Mouse (Mus musculus): Measurements from ENCODE around the gene Jpt2.
A peak's percentile ranks its signal among the peaks of the same experiment; 100 is the strongest.
"Not testable (repeated sequence)": the region's sequence is repeated elsewhere in the genome, so short reads cannot be mapped to it uniquely, and the experiment has no call there.

Gene Jpt2

GRCm38 (mm10) chr17:24960135-24960851 lies at the start of gene Jpt2:
Jpt2 (minus strand) TSS chr17:24960689.
- peak; percentile 99 for DNase-seq

DNA sequence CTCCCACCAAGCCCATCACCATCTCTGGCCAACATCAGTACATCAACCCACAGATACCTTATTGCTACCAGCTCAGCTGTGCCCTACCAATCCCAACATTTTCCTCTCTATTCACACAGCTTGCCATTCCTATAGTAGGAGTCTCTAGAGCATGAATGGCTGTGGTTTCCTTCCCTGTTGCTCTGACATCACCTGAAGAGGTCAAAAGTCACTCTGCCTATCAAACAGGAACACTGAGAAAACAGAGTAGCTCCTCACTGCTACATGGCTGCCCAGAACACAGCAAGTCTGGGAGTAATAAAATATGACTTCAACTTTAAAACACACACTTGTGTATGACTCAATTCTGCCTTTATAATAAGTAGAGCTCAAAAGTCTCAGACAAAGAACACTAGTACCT lies 47.0 kb upstream of the Jpt2 start:
- no peak for DNase-seq

- no peak for DNase-seq
Measured at GRCm38 (mm10) chr17:25005102-25005501, 44.6 kb upstream of the Jpt2 start.

- no peak for DNase-seq
Measured at GRCm38 (mm10) chr17:24994721-24995120, 34.2 kb upstream of the Jpt2 start.

DNA sequence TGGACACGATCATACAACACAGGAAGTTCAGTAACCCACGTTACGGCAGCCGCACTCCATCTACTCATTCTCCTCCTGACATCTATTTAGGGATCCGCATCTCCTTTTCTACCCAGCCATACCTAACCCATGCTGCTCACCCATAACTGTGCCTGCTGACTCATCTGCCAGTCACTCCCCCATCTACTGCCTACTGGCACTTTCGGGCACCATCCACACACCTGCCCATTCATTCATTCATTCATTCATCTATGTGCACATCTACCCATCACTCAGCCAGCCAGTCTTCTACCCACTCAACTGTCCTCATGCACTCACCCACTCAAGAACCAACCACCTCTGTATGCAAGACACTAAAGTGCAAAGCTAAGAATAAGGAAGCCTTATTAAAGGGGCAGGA lies 26.7 kb upstream of the Jpt2 start:
- DNase-seq = no peak

DNA sequence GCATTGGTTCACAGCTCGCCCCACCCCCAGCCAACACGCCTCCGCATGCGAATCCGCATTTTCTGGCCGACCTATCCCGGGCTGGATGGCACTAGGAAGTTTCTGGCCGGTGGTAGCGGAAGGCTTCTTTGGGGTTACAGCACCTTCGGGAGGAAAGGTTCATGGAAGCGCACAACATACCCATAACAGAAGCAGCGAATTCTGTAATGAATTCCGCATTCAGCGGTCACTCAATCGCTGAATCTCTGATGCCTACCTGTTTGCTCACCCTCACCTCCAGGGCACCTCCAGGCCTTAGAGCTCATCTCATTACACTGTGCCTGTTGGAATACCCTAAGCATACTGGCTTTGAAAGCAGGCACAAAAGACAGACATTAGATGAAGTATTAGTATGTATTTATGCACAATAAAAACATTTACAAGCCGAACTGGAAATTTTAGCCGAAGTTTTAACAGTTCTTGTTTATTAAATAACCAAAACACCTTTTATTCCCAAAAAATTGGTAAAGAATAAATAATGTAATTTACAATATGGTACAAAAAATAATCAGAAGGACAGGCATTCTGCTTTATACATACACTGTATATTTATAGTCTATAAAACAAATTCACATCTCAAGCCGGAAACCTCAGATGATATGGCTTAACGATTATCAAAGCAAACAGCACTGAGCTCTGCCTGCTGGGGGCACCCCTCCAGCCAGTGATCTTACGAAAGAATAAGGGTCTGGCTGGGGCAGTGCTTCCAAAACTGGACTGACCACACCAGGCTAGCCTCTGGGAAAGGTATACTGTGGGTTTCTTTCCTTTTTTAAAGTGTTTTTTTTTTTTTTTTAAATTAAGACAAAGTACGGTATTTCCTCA lies 595 bp upstream of the Jpt2 start:
- DNase-seq = no peak

DNA sequence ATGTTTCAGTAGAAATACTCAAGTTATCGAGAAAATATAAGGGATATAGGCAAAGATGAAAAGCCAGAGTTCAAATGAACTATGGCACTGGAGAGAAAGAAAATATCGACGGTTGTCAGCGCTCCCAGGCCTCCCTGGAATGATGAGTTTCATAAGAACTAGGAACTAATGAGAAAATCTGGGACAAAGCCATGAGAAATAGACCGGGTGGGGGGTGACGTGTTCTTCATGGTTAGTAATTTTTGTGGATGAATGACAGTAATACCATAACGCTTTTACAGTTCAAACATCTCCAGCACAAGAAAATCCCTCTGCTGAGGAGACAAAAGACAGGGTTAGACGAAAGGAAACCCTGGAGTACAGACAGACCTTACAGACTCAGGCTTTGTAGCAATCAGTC lies 1.1 kb downstream of the Jpt2 start:
- no peak for DNase-seq

DNA sequence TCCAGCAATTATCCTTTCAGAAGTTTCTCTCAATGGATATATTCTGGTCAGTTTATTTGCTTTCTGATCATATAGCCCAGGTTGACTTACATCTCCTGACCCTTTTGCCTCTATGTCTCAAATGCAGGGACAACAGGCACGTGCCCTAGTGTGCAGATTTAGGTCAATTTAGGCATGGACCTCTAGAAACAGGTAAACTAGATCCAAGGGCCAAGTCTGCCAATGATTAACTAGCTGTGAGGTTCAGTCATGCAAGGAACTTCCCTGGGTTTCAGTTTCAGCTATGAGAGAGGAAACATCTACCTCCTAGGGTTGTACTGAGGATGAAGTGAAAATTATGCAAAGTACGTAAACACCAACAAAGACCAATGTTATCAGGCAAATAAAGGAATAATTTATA lies 7.2 kb downstream of the Jpt2 start:
- DNase-seq = peak; percentile 64

DNA sequence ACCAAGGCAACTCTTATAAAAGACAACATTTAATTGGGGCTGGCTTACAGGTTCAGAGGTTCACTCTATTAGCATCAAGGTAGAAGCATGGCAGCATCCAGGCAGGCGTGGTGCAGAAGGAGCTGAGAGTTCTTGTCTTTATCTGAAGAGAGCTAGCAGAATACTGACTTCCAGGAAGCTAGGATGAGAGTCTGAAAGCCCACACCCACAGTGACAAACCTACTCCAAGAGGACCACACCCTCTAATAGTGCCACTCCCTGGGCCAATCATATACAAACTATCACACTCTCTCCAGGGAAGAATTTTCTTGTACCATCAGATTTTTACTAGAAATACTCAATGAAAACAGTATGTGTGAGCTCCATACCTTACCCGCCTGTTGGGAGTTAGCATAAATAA lies 9.8 kb downstream of the Jpt2 start:
- DNase-seq = no peak

GRCm38 (mm10) chr17:24948204-24948603 lies 12.3 kb downstream of the Jpt2 start:
- no peak for DNase-seq

- DNase-seq = not testable (repeated sequence)
Measured at GRCm38 (mm10) chr17:24943589-24943988, 16.9 kb downstream of the Jpt2 start.

DNA sequence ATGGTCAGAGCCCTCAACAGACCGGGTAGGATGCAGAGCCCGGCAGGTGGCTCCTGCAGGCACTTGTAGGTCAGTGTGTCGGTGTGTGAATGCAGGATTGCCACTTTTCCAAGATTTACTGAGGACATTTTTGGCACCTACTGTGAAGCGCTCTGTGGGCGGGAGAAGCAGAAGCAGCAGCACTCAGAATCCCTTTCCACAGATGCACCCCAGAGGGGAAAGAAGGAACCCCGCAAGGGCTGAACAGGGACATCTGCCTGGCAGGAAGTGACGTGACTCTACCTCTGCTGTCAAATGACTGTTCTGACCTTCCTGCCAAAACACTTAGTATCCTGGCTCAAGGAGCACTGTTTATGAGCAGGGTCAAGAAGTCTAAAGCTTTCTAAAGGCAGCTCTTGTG lies 17.5 kb downstream of the Jpt2 start:
- DNase-seq = no peak

GRCm38 (mm10) chr17:24942453-24942852 lies 18.0 kb downstream of the Jpt2 start:
- DNase-seq = peak; percentile 73

DNA sequence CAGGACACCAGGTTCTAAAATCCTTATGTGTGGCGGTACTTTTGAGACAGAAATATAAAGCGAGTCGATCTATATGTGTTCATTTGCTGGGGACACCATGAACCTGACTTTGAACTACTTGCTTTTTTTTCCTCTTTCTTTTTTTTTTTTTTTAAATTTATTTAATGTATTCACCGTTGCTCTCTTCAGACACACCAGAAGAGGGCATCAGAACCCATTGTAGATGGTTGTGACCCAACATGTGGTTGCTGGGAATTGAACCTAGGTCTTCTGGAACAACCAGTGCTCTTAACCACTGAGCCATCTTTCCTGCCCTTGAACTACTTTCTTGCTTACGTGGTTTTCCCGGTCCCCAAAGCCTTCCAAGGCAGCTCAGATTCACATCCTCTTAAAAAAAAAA lies 23.2 kb downstream of the Jpt2 start:
- DNase-seq = no peak

DNA sequence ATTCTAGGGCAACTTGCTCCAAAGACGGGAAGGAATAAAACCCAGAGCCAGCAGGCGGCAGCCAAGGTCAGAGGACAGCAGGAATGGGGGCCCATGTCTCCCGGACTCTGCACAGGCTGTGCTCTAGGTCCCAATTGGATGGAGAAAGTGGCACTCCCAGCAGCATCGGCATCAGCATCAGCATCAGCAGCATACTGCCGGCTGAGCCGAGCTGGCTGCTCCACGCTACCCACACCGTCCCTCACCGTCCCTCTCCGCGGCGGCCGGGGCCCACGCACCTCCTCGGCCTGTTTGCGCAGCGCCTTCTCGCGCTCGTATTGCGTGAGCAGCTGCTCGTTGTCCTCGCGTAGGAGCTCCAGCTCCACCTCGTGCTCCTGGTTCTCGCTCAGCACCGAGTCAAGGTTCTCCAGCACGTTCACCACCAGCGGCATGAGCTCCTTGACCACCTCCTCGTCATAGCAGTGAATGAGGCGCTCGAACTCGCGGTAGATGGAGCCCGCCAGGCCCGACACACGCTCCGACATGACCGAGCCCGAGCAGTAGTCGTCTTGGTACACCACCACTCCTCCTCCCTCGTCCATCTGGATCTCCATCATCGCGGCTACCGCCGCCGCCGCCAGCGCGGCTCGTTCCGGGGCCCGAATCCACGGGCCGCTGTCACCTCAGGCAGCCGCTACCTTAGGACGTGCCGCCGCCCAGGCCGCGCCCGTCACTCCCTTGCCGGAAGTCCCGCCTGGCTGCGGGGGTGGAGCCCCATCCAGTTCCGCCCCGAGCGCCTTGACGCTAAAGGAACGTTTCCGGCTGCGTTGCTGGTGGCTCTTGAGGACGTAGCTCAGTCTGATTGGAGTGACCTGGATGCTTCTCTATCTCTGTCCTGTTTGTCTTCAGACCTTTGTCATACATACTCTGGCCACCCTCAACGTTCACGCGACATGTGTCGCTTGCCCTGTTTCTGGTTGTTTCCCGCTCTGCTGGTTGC lies 23.9 kb downstream of the Jpt2 start, which contains the start of gene Mapk8ip3:
Gene Mapk8ip3, minus strand, starts transcription at position 719 of the 979 bp plus-strand sequence.
- peak; percentile 97 for DNase-seq

DNA sequence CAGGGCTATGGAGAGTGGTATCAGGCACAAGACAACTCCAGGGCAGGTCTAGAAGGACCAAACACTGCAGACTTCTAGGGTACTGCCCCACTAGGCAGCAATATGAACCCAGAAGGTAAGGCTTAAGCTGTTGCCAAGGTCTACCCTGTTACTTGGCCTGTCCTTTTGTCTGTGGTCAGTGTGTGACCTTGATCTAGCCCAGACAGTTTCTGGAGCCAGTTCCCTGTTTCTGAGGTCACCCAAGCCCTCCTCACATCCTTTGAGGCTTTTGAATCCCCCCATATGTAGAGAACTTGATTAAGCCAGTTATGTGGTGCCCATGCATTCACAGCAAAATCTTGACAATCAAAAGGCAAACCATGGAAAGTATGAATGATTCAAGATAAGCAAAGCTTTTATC lies 24.8 kb downstream of the Jpt2 start:
- no peak for DNase-seq

DNA sequence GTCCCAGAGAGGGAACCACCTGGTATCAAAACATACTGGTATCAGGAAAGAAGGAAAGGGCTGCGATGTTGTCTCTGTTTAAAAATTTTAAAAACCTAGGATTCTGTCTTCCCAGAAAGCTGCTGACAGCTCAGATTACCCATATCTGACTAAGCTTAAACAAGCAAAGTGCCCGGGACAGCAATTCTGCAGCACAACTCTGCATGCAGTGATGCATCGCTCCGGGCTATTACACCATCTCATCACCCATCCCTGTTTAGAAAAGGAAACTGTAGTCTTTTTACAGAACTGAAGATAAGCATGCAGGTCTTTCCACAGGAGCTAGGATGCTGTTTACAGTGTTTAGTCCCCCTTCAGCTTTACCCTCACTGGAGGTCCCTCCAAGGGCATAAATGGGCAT lies 25.6 kb downstream of the Jpt2 start:
- no peak for DNase-seq

- no peak for DNase-seq
Measured at GRCm38 (mm10) chr17:24933163-24933562, 27.3 kb downstream of the Jpt2 start.

DNA sequence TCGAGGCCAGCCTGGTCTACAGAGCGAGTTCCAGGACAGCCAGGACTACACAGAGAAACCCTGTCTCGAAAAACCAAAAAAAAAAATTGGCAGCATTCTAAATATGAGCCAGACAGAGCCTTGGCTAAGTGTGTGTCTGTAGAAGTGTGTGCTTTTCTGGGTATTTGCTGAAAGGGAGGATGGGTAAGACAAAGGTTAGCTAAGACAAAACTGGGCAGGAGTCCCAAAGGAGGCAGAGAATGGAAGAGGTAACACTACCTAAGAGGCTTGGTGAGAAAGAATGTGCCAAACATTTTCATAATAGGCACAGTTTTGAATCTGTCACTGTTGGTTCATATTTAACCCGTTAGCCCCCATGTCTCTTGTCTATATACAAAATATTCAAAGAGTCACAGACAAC lies 28.1 kb downstream of the Jpt2 start:
- DNase-seq = no peak

GRCm38 (mm10) chr17:24929506-24929905 lies 31.0 kb downstream of the Jpt2 start:
- DNase-seq = no peak

DNA sequence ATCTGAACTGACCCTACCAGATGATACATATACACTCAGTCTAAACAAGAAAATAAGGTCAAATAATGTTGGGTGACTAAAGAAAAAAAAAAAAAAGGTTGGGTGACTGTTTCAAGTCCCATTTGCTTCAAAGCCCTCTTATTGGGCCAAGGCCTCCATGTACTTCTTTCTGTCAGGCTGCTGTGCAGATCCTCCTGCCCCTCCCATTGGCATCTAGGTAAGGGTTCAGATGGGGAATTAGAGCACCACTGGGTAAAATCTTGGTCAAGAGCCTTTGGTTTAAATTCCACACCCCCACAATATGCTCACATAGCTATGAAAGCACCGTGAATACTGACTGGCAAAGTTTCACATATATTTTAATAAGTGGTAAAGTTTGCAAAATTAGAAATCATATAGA lies 37.2 kb downstream of the Jpt2 start:
- DNase-seq = no peak

GRCm38 (mm10) chr17:24913984-24914383 lies 46.5 kb downstream of the Jpt2 start:
- no peak for DNase-seq

GRCm38 (mm10) chr17:24907591-24907990 lies 52.9 kb downstream of the Jpt2 start:
- no peak for DNase-seq
